Mouse (Mus musculus) MEL (cell line): Measurements from ENCODE around the gene Oxct1.

Experiments
- ETS1 ChIP-seq: IDR thresholded peaks from 2 replicates; pipeline ENCODE4 v1.6.1; 2012; ENCODE audit warnings: low read depth, mild to moderate bottlenecking, inconsistent platforms, low read length, improper control_type of control experiment, moderate library complexity
- SMC3 ChIP-seq: IDR thresholded peaks from 2 replicates; pipeline ENCODE4 v1.6.1; 2011; ENCODE audit warnings: low read depth, low read length, improper control_type of control experiment

DNA sequence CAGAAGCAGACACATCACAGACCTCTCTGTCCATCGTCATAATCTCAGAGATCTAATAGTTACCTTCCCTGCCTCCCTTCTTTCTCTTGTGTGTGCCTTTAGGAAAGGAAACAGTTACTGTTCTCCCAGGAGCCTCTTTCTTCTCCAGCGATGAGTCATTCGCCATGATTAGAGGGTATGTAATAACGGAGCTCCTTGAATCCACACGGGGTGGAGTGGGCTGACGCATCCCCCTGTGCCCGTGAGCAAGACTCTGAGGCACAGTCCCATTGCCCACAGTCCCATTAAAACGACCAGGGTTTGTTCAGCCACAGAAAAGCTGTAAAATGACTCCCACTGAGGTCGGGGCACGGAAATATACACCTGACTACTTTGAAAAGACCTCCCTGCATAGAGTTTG lies 74.8 kb downstream of the Oxct1 start:
- TF ChIP-seq SMC3 (no peak), ETS1 (no peak)
